20 mouse cellular contexts compared by ENCODE assay signal in the genomic region with DNA sequence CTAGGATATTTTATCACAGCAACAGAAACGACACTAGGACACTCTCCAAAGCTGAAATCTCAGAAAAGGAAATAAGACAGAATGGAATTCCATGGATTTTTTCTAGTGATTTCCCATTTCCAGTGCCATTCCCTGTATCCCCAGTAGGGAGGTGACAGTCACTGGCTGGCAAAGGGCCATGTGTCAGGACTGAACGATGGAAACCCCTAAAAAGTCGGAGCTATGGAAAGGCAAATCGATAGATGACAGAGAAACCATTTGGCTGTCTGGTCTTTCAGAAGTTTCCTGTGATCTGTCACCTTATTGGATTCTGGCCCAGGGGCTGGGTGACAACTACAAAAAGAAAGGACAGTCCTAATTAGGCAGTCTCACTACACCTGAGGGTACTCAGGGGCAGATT.
"Had no signal": no experiment of that assay in that cellular context is flagged by ENCODE, and none has a peak within 500 bp of the region (broad histone marks: within the 10 kb centered on the region; RNA-seq: fewer than 3 reads in every experiment).

No protein-coding gene starts in this region.

- H3K27me3 ChIP-seq: lung, embryonic 15.5 days; midbrain, embryonic 12.5 days; neural tube, embryonic 13.5 days; neural tube, embryonic 15.5 days had no signal

- H3K9ac ChIP-seq: lung, embryonic 15.5 days; midbrain, embryonic 12.5 days; neural tube, embryonic 13.5 days; neural tube, embryonic 15.5 days had no signal

- H3K36me3 ChIP-seq: lung, embryonic 15.5 days; midbrain, embryonic 10.5 days; midbrain, embryonic 12.5 days; neural tube, embryonic 13.5 days; neural tube, embryonic 15.5 days had no signal

- H3K4me1 ChIP-seq: lung, embryonic 15.5 days; midbrain, embryonic 10.5 days; midbrain, embryonic 12.5 days; neural tube, embryonic 13.5 days; neural tube, embryonic 15.5 days had no signal

- H3K4me3 ChIP-seq: lung, embryonic 15.5 days; midbrain, embryonic 10.5 days; midbrain, embryonic 12.5 days; myocyte; neural tube, embryonic 13.5 days; neural tube, embryonic 15.5 days had no signal

- DNase-seq: lung, adult 18-20 months; lung, postnatal 14 days; lung, postnatal 4 days; midbrain, embryonic 14.5 days; retina, postnatal 1 day; right cerebral cortex, adult 18-20 months; right cerebral cortex, postnatal 25 days; right cerebral cortex, postnatal 4 days; spleen, adult 18-20 months; thymus, adult 18-20 months; thymus, postnatal 14 days; thymus, postnatal 36 days had no signal

- H3K9me3 ChIP-seq: lung, embryonic 15.5 days; midbrain, embryonic 10.5 days; midbrain, embryonic 12.5 days; neural tube, embryonic 13.5 days; neural tube, embryonic 15.5 days had no signal

- H3K4me2 ChIP-seq: lung, embryonic 15.5 days; midbrain, embryonic 12.5 days; neural tube, embryonic 13.5 days; neural tube, embryonic 15.5 days had no signal

- H3K27ac ChIP-seq: lung, embryonic 15.5 days; midbrain, embryonic 10.5 days; midbrain, embryonic 12.5 days; neural tube, embryonic 13.5 days; neural tube, embryonic 15.5 days had no signal

- ATAC-seq: lung, postnatal 0 days; midbrain, embryonic 16.5 days had no signal
